Mouse (Mus musculus): ENCODE results near the gene Asf1a.

The Asf1a gene

DNA sequence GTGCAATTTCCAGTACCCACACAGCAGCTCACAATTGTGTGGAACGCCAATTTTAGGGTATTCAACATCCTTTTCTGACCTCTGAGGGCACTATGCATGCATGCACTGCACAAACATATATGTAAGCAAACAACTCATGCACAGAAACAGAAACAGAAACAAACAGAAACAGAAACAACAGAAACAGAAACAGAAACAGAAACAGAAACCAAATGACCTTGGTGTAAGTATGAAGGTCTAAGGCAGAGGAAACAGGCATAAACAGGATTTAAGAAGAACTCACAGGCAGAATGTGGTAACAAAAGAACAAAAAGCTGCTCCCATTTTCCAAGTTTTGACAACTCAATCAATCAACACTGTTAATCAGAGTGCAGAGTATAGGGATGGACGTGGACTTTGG is 54.1 kb downstream of the Asf1a start:
- DNase-seq, result no peak

DNA sequence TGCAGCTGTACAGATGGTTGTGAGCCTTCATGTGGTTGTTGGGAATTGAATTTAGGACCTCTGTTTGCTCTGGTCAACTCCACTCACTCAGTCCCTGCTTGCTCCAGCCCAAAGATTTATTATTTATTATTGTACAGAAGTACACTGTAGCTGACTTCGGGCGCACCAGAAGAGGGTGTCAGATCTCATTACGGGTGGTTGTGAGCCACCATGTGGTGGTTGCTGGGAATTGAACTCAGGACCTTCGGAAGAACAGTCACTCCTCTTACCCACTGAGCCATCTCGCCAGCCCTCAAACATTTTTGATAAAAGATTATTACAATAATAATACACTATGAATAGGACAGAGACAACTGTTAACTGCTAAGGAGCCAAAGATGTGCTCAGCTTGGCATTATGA is 57.7 kb downstream of the Asf1a start:
- DNase-seq, result peak in 1 of 2 experiments; percentile 16

Measured in kidney, adult 8-10 months (tissue).